Mouse (Mus musculus): ENCODE results near the gene Dchs2.
A peak's percentile ranks its signal among the peaks of the same experiment; 100 is the strongest.
"Not testable (repeated sequence)": the region's sequence is repeated elsewhere in the genome, so short reads cannot be mapped to it uniquely, and the experiment has no call there.

Gene Dchs2

DNA sequence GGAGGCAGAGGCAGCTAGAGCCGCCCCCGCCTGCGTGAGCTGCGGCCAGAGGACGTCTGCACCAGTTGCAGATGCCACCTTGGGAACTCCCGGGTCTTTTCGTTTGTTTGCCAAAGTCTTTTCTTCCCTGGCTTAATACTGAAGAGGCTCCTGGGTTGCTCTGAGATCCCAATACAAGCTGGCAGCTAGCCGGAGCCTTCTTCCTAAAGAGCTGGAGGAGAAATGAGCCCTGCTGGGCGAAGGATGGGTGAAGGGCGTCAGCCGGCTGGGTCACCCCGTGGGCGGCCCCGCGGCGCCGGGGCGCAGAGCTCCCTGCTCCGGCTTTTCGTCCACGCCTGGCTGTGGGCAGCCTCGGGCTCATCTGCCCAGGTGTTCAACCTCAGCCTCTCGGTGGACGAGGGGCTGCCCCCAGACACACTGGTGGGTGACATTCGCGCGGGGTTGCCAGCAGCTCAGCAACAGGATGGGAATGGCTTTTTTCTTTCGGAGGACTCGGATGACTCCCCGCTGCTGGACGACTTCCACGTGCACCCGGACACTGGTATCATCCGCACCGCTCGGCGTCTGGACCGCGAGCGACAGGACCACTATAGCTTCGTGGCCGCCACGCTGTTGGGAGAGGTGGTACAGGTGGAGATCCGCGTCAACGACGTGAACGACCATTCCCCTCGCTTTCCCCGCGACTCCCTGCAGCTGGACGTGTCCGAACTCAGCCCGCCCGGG is at the start of gene Dchs2:
Dchs2 (plus strand) TSS at position 223 of the 723 bp plus-strand sequence.
- DNase-seq (ENCODE audit: low read depth, low spot score), result no peak

DNA sequence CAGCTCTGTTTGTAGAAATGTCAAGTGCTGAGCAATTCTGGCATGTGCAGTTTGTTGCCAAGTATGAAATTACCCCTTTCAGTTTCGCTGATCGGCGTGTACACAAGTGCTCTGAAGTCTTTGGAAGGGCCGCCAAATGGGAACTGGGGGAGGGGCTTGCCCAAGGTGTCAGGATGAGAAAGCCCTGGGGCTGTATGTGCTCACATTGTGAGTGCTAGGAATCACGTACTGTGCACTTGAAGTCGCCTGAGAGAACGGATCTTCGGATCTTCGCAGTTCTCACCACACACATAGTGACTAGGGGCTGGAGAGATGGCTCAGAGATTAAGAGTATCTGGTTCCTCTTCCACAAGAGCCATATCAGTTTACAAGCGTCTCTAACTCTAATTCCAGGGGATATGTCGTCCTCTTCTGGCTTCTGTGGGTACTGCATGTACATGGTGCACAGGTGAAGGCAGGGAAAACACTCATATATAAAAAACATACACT is 47.1 kb upstream of the Dchs2 start:
- DNase-seq (ENCODE audit: low read depth, low spot score), result peak; percentile 54

DNA sequence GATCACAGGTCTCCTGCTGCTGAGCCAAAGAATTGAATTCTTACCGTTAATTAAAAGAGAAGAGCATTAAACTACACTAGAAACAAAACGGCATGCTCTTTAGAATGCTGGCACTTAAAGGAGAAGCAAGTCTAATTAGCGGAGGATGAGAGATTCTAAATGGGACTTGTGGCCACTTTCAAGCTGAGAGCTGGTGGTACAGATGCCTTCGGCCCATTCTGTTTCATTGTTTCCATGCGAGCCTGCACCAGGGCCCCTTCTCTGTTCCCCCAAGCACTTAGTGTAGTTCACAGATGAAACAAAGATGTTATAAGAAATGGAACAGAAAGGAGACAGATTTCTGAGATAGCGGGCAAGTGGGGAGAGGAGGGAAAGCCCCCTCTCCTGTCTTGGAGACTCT is 30.2 kb upstream of the Dchs2 start:
- DNase-seq (ENCODE audit: low read depth, low spot score), result no peak

DNA sequence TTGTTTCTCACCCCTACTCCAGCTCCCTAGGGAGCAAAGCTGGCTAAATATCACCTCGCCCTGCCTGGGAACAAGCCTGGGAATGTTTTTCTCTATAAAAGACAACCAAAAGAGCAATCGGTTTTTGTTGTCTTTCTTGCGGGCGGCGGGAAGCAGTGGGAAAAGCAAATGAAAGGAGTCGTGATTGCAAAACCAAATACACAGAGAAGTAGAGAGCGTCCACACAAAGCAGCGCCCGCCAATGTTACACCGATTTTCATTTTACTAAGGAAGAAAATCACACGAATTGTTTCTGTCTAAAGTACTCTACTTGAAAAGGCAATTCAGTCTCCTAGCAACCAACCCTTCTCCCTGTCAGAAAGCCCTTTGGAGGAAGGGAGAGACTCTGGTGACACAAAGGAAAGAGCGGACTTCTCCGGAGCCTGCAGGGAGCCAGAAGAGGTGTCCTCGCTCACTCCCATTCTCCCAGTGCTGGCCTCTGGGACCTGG is 29.2 kb upstream of the Dchs2 start:
- no peak for DNase-seq (ENCODE audit: low read depth, low spot score)

DNA sequence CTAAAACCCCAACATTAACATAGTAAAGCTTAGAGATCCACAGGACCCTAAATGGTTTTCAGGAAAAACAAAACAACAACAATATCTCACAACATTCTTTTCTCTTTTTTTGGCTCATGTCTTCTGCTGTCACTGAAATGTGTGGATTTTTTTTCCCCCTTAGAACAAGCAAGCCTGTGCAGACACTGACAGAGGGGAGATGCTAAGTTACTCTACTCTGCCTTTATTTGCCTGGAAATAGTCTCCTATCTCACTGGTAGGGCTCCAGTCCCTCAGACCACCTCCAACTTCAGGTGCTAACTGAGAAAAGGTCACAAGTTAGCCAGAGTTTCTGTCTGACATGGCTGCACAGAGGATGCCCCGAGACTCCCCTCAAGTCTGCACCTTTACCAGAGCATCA is 28.6 kb upstream of the Dchs2 start:
- no peak for DNase-seq (ENCODE audit: low read depth, low spot score)

DNA sequence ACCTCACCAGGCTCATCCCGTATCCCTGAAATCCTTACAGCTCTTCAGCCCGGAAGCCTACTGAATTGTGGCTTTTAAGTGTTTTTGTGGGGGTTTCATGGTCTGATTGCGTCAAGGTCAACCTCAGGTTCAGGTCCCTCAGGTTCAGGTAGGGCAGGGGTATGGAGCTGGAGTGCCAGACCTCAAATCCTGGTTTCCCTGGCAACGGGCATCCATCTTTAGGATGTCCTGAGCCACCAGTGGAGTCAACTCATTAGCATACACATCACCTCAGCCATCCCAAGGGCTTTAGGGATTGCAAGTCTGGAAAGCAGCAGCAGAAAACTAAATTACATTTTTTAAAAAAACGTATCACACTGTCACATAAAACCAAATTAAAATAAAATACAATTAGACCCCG is 28.1 kb upstream of the Dchs2 start:
- DNase-seq (ENCODE audit: low read depth, low spot score), result no peak

DNA sequence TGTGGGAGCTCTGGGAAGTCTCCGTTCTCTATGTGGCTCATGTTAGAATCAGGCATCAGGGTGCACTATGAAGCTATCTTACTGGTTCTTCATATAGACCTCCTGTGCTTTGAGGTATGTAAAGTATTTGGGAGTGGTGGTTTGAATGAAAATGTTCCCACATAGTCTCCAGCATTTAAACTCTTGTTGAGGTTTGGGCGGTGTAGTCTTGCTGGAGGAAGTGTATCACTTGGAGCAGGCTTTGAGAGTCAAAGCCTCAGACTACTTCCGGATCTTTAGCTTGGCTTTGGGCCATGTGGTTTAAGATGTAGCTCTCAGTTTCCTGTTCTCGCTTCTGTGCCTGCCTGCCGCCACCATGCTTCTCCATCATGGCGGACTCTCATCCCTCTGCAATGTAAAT is 25.5 kb upstream of the Dchs2 start:
- DNase-seq (ENCODE audit: low read depth, low spot score), result no peak

DNA sequence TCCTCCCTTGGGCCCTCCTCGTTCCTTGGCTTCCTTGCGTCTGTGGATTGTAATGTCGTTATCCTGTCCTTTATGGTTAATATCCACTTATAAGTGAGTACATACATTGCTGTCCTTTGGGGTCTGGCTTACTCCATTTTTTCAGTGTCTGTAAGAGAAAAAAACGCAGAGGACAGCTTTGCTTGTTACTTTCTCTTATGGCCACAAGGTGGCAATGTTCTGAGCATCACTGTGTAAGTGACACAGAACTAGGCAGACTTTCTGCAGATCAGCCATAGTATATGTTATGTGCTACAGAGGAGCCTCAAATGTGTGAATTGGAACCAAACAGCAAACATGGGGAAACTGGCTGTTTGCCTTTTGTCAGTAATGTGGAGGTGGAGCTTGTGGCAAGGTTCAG is 17.6 kb upstream of the Dchs2 start:
- no peak for DNase-seq (ENCODE audit: low read depth, low spot score)

DNA sequence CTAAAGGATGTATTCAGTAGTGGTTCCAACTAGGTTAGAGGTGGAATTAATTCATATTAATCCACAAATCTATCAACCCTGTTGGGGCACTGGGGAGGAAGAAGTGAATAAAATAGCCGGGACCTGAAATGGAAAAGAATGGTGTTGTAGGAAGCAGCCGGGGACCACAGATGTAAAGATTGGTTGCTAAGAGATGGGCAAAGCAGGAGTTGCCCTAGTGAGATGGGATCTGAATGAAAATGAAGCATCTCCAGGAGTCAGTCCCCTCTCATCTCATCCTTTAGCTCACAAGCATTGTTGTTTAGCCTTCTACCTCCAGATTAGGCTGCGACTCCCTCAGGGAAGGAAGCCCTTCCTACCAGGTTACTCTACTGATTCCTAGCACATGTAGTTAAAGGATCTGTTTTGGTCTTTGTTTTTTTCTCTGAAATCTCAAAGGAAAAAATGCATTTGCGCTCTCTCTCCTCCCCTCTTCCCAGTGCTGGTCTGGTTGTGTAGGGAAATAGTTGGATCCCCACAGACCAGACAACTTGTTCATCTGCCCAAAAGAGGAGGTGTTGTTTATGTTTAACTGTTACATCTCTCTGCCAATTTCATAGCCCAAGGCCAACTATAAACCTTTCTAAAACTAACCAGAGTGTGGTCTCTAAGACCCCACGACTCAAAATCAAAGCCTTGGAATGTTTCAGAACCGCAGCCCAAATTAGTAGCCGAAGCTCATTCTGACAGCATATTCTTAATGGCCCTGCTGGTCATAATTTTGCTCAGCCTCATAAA is 16.1 kb upstream of the Dchs2 start:
- DNase-seq (ENCODE audit: low read depth, low spot score), result no peak

DNA sequence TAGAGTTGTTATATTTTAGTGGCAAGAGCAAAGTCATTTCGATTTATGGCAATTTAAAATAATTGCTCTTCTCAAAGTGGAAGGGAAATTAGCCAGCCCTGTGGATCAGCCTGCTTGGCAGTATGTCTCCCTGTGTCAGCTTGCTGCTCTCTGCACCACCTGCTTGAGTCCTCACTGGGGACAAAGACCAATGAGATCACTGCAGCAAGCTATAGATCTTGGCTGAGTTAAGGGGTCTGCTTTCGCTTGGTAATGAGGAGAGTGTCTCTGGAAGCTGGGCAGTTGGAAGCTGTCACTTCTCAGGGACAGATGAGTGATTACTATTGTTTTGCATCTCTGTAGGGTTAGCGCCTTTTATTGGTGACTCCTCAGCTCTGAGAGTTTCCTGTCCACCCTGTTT is 14.9 kb upstream of the Dchs2 start:
- DNase-seq (ENCODE audit: low read depth, low spot score), result no peak

DNA sequence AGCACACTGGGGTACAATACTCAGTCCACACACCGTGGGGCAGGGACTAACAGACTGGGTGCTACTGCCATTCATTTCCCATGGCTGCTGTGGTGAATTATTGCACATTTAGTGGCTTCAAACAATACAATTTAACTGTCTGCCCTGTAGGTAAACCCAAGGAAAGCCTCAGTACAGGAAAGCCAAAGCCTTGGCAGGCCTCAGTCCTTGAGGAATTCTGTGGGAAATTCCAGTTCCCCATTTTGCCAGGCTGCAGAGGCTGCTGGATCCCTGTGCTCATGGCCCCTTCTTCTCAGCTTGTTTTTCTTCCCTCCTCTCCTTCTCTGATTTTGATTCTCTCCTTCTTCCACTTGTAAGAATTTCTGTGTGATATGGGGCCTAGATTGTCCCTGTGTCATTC is 12.8 kb upstream of the Dchs2 start:
- DNase-seq (ENCODE audit: low read depth, low spot score), result no peak

DNA sequence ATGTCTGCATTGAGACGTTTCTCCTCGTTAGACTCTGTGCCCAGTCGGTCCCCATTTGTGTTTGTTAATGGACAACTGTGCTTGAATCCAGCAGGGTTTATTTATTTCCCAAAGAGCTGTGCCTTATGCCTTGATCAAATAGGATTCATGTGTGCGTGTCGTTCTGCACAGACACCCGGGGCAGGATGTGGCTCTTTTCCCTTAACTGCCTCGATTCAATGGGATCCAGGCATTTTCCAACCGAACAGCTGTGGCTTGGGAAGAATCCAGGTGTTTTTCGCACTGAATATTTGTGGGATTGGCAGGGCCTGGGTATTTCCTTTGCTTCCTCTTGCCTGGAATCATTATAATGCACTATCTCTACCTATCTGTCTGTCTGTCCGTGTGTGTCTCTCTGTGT is 10.2 kb upstream of the Dchs2 start:
- no peak for DNase-seq (ENCODE audit: low read depth, low spot score)

DNA sequence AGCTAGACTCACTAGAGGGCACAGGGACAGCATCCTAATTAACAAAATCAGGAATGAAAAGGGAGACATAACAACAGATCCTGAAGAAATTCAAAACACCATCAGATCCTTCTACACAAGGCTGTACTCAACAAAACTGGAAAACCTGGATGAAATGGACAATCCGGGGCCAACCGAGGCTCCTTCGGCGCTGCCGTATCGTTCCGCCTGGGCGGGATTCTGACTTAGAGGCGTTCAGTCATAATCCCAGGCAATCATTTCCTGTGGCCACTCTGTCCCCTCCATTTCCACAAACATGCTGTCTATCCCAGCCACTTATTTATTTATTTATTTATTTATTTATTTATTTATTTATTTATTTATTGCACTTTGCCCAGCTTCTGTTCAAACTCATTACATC is 3.8 kb upstream of the Dchs2 start:
- not testable (repeated sequence) for DNase-seq (ENCODE audit: low read depth, low spot score)

DNA sequence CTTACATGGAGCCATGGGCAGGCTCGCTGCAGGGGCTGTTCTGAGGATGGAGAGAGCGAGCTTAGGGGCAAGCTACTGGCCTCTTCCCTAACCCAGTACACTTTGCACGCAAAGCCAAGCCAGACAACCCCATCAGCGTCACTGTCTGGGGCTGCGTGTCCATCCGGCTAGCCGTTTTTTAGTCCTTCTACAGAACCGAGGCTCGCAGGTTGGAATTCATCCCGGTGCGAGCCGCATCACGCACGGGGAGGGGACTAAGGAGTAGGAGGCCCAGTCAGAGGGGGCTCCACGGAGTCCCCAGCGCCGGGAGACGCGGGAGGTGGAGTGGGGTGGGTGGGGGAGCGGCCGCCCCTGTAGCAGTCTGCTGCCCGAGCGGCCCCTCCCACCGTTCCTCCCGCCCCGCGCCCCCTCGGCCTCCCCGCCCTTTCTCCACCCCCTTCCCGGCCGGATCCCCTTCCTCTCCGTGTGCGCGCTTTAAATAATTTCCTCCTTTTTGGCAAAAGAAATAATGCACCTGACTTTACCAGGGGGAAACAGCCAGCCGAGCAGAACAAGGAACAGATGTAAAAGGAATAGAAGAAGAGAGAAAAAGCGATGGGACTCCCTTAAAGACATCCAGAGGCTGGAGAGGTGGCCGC is 541 bp upstream of the Dchs2 start:
- DNase-seq (ENCODE audit: low read depth, low spot score), result no peak

DNA sequence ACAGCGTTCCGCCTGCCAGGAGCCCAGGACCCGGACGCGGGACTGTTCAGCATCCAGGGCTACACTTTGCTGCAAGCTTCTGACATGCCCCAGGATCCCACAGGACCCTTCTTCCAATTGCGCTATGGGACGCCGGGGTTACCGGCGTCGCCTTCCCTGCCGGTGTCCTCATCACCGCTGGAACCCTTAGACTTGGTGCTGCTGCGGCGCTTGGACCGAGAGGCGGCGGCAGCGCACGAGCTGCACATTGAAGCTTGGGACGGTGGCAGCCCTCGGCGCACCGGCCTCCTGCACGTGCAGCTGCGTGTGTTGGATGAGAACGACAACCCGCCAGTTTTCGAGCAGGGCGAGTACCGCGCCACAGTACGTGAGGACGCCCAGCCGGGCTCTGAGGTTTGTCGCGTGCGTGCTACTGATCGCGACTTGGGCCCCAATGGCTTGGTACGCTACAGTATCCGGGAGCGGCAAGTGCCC is 738 bp downstream of the Dchs2 start:
- no peak for DNase-seq (ENCODE audit: low read depth, low spot score)

DNA sequence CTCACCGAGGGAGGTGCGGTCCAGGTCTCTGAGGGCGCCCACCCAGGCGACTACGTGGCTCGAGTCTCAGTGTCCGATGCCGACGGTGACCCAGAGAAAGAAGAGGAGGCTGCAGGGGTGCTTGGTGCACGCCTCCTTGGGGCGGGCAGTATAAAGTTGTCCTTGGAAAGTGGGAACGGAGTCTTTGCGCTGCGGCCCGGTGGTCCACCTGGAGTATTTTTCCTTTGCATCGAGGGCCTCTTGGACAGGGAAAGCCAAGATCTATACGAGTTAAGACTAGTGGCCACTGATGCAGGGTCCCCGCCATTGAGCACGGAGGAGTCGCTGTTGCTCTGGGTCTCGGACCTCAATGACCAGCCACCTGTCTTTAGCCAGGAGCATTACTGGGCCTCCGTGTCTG is 1.4 kb downstream of the Dchs2 start:
- no peak for DNase-seq (ENCODE audit: low read depth, low spot score)

DNA sequence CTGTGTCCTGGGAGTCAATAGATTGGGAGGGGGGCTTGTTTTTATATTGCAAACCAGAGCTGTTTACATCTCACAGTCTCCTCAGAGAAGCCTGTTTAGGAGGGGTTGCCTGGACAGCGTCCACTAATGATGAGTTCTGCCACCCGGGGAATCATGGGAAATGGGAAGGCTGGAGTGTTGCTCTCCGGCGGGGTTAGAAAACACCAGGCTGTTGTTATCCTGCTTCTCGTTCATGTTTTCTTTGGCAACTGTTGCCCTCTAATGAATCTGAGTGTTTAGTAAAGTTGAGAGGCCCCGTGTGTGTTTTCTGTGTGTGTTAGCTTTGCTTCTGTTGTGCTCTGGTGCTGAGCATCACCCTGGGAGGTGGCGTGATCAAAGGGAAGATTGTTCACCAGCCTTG is 8.7 kb downstream of the Dchs2 start:
- no peak for DNase-seq (ENCODE audit: low read depth, low spot score)

DNA sequence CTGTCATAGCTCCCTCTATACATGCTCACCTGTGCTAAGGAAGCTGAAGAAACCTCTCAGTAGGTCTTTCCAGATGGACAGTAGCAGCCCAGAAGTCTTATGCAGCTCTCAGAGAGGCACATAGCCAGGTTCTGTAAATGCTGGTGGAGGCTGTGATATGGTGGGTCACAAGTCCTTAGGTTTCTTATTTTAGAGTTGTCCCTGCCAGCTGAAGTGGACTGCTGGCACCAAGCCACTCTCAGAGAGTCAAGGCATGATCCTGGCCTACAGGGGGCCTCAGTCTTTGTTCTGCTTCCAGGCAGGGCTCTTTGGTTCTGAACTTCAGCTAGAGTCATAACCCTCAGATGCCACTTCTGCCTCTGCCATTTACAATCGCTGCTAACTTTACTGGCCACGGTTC is 11.1 kb downstream of the Dchs2 start:
- DNase-seq (ENCODE audit: low read depth, low spot score), result no peak

DNA sequence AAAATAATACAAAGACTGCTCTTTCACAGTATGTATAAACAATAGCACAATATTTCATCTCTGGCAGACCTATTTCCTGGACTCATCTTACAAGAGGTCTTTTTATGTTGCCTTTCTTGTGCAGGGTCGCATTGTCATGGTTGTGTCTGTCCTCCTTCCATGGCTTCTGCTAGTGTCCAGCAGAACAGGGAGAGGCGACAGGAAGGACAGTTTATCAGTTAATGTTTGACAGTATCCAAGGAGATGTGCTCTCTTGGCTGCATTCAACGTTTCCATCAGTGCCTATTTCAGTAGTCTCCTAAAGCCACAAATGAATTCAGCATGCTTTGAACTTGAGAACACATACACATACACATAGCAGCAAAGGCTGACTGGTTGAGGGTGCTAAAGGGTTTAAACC is 17.9 kb downstream of the Dchs2 start:
- no peak for DNase-seq (ENCODE audit: low read depth, low spot score)

DNA sequence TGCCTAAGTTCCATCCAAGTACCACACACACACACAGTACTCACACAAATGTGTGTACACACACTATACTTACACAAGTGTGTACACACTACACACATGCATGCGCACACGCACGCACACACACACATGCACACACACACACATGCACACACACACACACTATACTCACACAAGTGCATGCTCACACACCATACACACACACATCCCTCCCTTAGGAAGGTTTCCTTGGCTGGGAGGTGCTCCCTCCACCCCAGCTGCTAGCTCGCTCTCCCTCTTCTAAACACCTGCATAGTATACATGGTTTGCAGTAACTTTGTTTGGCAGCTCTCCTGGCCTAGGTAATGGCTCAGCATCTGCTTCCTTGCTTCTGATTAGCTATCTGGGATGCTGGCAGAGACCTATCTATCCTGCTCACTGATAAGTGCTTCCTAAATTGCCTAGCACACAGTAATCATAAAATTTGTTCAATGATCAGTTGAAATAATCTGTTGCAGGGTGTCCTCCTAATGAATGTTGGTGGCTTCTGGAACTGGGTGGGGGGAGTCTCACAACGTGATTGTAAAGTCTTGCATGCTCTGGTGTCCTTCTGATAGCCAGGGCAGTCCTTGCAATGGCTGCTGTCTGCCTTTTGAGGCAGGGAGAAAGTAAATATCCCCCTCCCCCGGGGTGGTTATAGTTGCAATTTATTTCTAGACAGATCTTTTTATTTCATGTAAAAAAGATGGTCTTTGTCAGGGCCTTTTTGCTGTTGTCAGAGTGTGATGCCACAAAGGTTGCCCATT is 19.7 kb downstream of the Dchs2 start:
- DNase-seq (ENCODE audit: low read depth, low spot score), result no peak

DNA sequence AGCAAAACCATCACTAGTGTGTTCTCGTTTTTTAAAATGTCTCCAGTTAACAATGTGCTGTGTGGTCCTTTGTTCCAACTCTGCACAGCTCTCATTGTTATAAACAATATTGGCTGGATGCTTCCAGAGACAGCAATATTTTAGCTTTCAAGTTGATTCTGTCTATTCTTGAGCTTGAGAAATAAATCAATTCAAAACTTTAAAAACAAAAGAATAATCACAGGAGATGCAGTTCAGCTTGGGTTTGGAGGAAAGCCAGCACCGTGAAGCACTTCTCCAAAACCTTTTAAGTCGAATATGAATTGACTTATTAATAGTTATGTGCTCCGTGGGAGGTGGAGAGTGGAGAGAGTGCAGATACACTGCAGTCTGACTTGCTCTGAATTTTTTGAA is 20.3 kb downstream of the Dchs2 start:
- DNase-seq (ENCODE audit: low read depth, low spot score), result no peak

DNA sequence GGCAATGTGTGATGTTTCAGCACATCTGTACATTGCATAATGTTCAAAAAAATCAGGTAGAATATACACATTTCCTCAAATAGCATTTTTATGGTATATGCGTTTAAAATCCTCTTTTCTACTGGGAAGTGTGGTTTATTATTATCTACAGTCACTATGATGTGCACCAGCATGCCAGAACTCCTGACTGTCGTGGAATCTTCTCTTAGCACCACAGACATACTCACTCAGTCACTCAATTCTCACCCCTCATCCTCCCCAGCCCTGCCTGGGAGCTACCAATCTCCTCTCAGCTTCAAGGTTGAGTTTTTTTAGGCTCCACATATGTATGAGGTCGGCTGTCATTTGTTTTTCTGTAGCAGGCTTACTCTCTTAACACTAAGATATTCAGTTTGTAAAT is 20.8 kb downstream of the Dchs2 start:
- no peak for DNase-seq (ENCODE audit: low read depth, low spot score)
